Mouse (Mus musculus): ENCODE results near the gene Aes. TPM values are rescaled to one million over a fixed set of nuclear protein-coding genes. Genes with fewer than 3 reads are reported as not detected.

The Aes gene
- total RNA-seq, 1 experiment from 2014 or later, result 983 TPM

DNA sequence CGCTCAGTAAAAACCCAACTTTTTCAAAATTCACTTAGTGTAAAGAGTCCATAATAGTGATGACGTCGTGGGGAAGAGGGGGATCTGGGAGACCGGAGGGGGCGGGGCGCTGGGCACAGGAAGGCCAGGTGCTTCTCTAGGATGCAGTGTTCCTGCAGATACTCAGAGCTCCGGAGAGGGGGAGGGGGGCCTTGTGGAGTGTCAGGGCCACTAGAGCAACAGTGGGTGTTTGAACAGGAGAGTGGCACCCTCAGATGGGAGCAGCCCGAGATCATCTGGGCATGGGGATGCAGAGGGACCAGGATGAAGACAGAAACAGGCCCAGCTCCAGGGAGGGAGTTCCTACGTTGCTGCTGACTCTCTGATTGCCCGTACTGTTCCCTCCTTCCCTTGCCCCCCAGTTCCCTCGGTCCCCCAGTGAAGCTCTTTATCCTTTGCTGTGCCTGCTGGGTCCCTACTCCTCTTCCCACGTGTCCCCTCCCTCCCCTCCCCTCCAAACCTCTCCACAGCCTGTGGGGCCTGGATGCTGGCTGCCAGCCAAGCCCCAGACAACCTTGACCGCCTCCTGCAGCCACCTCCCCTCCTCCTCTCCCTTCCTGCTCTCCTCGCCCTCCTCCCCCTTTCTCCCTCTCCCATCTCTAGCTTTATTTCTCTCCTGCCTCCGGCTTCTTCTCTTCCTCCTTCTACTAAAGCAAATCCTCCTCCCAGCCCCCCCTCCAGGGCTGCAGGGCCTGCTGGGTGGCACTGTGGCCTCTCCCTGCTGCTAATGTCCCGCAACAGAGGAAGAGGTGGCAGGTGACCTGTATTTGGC is 9.3 kb downstream of the Aes start:
- DNase-seq, result peak; percentile 83

DNA sequence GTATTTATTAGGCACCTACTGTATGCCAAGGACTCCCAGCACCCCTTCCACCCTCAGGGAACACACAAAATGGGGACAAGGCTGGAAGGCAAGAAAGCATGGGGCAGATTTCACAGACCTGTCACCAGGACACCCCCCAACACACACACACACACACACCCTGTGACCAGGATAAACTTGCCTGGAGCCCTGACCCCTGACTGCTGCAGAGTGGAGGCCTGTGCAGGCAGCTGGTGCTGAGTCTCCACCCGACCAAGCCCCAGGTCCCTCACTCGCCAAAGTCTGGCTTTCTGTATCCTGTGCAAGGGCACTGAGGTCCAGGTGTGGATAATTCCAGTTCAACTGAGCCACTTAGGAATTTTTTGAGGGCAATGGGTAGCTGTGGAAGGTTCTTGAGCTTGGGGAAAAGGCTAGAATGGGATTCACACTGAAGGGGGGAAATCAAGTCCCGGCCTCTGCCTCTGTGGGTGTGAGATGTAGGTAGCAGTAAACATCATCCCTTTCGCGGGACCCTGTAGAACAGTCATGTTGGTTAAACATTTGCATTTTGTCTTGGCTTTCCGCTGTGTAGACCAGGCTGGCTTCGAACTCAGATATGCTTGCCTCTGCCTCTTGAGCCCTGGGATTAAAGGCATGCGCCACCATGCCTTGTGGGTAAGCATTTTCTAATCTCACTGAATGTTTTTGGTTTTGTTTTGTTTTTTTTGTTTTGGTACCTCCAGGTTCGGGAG is 10.4 kb downstream of the Aes start:
- DNase-seq, result no peak

DNA sequence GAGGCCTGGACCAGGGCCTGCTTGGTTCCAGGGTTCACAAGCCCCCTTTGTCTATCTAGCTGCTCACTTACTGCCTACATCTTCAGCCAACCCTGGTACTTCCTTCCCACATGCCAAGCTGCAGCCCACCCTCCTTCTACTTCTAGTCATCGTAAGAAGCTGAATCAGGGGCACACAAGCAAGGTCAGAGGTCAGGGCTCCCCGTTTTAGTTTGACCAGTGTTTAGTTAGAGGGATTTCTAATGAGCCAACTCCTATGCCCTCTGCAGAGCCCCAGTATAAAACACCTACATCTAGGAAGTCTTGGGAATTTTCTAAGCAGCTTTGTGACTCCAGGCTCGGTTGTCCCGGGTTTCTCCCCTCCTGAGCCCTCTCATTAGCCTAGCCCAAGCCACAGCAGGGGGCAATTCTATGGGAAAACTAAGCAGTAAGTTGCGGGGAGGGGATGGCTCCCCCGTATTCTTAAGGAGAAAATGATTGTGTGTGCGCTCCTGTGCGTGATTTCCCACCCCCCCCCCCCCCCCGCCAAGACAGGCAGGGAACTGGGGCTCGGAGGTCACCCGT is 11.0 kb downstream of the Aes start:
- no peak for DNase-seq

DNA sequence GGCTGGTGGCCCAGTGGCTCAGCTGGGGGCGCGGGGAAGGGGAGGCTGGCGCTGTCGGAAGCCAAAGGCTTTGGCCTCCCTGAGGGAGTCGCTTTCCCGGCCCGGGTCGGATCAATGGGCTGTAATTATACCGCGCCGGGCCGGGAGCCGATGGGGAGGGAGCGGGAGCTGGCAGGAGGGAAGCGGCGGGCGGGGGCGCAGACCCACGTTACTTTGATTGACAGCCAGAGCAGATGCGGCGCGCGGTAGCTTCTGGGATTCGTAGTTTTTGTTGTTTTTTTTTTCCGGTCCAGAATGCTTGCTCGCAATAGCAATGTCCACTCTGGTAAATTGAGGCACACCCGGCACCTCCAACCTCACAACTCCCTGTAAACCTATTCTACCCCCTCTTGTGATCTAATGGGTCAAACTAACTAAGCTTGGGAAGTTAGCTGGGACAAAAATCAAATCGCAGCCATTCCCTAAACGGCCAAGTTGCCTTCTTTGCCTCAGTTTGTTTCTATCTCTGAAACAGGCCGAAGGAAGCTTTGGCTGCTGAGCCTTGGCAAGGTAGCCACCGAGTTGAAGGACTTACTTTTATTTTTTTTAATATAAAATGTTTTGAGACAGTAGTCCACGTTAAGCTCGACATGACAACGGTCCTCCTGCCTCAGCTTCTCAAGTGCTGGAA is 11.7 kb downstream of the Aes start:
- DNase-seq, result peak; percentile 94

DNA sequence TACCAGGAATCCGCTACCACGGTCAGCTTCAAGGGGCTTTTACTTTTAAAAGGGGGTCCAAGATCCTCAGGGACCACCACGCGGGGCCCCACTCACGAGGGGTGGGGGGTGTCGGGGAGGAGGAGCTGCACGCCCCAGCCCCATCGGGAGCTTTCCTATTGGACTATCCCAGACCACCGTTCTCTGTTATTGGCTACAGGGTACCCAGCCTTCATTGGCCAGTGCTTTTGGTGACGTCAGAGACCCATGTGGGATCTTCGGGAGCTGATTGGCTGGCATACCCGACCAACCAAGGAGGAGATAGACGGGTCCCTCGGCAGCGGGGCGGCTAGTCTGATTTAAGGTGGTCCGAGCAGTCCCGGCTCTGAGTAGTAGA is 12.2 kb downstream of the Aes start:
- DNase-seq, result peak; percentile 98

DNA sequence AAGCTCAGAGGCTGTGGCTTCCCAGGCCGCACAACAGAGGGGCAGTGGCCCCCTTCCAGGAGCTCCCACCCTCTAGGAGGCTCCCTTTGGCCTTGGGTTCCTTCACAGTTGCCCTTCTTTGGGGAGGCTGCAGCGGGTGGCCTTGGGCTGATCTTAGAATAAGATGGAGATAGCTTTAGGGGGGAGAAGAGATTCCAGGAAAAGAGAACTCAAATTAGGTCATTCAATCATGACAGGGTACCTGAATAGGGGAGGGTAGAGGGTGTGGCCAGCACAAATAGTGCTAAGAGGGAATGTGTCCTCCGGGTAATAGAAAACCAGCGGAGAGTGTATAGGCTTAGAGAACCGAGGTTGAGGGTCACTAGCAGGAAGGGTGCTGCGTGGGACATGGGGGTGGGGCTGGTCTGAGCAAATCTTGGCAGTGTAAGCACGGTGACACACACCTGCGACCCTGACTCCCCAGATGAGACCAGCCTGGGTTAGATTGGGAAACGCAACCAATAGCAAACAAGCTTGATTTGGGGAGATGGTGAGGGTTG is 12.9 kb downstream of the Aes start:
- DNase-seq, result no peak

DNA sequence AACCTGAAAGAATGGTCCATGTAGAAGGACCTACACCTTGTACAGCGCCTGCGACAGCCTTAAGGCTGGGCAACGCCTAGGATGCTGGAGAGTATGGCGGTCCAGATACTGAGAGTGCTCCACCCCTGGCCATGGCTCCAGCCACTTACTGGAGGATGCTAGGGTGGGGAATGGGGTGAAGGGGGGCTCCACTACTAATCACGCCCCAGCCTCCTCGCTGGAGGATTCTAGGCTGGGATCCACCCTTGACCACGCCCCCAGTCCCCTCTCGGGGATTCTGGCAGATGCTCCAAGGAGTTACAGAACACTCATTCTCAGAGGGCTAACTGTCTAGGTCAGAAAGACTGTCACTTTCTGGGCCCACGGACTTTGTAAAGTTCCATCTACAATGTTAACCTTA is 13.7 kb downstream of the Aes start:
- DNase-seq, result no peak

DNA sequence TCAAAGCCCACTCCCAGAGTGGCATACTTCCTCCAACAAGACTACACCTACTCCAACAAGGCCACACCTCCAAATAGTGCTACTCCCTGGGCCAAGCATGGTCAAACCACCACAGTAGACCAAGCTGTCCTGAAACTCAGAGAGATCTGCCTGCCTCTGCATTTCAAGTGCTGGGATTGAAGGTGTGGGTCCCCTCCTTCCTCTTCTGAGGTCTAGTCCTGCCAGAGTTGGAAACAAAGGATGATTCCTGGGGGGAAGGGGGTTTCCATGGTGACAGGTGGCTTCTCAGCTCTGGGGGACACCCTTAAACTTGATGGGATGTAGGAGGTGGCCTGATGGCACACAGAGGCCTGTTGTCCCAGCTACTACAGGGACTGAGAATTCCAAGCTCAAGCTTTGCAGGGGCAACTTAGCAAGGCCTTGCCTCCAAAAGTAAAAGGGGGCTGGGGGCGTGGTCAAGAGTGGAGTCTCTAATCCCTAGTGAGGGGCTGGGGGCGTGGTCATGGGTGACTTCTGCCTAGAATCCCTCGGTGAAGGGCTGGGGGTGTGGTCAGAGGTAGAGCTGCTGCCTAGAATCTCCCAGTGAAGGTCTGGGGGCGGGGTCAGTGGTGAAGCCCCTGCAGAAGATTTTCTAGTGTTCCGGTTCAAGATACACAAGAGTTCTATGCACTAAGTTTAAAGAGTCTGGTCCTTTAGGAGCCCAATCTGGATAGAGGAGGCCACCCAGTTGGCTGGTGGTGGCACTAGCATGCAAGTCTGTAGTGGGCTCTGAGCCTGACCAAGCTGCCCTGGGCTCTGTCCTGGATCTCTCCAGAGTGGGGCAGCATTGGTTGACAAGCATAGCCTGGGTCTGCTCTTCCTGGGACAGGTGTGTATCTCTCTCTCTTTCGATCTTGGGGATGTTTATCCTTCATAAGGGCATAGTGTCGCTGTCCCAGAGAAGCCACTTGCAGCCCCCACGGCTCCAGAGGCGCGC is 15.1 kb downstream of the Aes start, which contains the start of gene Tle2:
Tle2 (plus strand) TSS at position 481 of the 976 bp plus-strand sequence.
- no peak for DNase-seq

DNA sequence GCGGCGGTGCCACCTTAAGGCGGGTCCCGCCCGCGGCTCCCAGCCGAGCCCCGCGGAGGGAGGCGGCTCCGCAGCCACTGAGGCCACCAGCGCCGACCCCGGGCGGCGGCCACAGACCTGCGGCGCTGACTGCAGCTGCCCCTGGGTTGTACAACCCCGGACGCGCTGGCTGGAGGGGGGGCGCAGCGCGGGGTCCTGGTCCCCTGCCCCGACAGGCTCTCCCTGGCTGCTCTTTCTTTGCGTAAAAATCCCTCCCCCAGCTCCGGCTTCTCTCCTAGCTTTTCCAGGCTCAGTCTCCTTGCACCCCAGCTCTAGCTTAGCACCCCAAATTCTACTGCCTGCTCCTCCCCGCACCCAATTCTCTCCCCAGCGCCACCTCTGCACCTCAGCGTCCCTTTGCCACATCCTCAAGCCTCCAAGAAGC is 15.9 kb downstream of the Aes start:
- DNase-seq, result peak; percentile 70

DNA sequence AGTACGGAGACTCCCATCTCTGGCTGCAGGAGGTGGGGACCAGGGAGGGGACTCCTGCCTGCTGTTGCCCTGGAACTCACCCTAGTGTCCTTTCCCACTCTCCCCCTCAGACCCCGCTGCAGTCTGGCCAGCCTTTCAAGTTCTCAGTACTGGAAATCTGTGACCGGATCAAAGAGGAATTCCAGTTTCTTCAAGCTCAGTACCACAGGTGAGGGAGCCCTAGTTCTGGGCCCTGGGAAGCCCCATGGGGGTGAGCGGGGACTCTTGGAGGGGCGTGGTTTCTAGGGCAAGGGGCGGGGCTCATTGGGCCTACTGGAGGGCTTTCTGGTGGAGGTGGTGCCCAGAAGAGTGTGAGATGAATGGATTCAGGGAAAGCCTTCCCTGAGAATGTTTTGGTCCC is 16.4 kb downstream of the Aes start:
- DNase-seq, result no peak

DNA sequence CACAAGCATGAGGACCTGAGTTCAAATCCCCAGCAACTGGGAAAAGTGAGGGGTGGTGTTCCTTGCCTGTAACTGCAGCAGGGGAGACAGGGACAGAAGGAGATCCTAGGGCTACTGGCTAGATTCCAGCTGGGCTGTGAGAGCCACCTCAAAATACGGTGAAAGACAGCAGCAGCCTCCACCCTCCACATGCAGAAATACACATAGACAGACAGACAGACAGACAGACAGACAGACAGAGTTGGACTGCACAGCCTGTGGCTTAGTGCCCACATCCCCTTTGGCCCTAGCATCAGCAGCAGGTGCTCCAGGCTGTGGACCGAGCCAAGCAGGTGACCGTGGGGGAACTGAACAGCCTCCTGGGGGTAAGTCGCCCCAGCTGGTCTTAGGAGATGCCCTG is 20.7 kb downstream of the Aes start:
- DNase-seq, result no peak

DNA sequence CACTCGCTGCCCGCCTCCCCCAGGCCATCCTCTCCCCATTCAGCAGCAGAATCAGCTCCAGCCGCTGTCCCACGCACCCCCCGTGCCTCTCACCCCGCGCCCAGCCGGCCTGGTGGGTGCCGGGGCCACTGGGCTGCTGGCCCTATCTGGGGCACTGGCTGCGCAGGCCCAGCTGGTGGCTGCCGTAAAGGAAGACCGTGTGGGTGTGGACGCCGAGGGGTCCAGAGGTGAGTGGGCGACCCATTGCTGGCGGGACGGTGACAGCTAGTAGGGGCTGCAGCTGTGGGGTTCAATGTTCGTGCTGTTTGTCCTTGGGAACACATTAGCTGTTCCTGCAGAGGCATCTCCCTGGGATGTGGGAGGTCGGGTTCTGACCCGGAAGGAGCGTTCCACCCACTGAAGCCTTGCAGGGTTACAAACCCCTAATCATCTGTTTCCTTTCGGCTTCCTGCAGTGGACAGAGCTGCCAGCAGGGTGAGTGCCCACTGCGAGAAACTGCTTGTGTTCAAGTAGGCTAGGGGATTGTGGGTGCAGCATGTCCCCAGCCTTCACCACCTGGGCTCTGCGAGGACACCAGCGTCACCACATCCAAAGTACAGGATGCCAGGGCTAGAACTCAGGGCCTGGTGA is 21.3 kb downstream of the Aes start:
- no peak for DNase-seq

DNA sequence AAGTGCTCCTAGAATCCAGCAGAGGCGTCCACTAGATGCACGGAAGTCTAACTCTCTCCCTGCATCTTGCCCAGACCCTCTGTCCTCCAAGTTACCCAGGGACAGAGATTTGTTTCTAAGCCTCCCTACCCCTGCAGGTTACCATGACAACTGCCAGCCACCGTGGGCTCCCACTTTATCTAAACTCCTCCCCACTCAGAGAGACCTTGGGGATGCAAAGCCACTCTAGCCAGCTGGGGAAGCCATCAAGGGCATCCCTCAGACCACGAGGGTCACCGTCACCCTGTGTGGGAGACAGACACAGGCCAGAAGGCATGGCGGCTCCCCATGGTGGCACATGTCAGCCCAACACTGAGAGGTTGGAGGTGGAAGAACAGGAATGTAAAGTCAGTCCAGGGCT is 24.1 kb downstream of the Aes start:
- DNase-seq, result no peak

DNA sequence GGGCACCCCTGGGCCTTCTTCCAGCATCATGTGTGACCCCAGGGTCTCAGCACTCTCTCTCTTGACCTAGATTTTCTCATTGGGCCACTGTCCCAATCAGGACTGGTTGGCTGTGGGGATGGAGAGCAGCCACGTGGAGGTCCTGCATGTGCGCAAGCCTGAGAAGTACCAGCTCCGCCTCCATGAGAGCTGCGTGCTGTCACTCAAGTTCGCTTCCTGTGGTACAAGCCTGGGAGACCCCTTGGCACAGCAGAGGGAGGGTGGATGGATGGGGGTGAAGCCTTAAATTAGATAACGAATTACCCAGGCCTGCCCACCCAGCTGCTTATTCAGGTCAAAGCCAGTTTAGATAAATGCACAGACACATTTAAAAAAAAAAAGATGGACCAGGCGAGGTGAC is 29.5 kb downstream of the Aes start:
- no peak for DNase-seq

DNA sequence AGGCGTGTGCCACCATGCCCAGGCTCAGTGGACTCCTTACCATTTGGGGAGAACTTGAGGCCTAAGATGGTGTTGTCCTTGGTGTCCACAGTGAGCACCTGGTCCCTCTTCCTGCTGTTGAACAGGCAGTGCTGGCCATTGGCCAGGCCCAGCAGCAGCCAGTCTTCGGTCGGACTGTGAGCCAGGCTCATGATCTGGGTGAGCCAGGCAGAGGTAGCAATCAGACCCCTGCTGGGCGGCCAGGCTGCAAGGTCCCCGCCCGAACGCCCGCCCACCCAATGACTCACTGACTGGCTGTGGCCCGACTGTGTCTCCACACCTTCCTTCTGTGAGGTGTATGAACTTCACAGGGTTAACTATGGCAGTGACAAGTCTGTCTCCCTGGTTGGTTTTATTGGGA is 32.6 kb downstream of the Aes start:
- no peak for DNase-seq

DNA sequence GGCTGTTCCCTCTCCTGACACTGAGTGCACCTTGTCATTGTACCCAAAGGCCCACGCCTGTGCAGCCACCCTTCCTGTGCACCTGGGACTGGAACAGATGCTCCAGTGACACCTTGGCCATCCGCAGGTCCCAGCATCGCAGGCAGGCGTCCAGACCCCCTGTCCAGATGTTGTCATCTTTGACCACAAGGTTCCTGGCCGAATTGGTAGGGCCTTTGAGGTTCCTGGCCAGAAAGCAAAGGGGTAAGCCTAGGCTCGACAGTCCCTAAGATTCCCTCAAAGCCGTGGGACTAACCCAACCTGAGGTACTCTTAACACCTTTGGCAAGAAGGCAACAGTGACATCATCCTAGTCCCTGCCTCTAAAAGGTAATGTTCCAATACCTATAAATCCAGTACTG is 33.3 kb downstream of the Aes start:
- no peak for DNase-seq

DNA sequence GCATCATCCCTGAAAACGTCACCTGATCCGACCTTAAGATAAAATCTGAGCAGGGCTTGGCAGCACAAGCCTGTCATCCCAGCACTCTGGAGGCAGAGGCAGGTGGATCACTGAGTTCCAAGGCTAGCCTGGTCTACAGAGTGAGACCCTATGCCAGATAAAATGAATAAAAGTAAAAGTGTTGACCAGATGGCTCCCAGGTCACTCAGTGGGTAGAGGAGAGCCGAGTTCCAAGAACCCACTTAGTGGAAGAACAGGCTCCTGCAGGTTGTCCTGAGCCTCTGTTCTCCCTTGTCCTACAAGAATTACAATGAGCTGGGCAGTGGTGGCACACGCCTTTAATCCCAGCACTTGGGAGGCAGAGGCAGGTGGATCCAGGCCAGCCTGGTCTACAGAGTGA is 33.9 kb downstream of the Aes start:
- DNase-seq, result no peak

DNA sequence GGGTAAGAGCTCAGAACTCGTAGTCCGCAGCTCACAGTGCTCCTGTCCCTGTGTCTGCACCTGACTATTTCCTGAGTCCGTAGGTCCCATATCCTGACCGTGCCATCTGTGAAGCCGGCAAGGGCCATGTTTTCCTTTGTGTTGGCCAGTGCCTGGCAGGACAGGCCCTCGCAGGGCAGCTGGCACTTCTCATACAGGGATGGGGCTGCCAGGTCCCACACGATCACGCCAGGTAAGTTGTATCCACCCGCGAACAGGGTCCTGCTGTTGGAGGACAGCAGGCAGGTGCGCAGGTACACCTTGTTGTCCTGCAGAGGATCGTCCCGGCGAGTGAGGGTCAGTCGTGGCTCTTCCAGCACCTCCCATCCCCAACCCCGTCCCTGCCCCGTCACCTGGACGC is 34.6 kb downstream of the Aes start:
- DNase-seq, result no peak

DNA sequence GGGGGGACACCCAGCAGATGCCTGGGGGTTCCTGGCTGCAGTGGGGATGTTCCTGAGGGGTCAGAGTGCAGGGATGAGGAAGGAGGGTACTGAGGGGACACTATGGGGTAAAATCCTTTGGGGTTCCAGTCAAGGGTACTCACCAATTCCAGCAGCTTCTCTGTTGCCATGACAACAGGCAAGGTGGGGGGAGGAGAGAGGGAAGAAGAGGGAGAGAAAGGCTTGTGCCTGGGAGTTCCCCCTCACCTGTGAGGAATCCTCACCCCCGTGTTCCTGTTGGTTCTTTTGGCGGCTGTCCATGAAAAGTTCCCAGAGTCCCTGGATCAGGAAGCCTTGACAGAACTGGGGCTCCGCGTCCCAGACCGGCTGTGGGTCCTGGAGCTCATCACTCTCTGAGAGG is 36.3 kb downstream of the Aes start:
- no peak for DNase-seq

DNA sequence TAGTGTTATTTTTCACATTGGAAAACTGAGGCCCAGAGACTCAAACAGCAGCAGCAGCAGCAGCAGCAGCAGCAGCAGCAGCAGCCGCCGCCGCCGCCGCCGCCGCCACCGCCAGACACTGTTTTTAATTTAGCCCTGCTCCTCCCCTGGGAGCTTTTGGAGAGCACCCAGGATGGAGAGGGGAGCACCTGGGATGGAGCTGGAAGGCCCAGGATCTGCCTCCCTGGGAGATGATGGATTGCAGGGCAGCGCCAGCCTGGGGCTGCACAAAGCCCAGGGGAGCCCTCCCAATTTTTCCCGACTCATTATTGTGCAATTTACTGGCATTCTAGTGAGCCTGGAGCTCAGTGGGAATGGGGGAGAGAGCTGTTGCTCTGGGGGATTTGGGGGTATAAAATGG is 37.3 kb downstream of the Aes start:
- DNase-seq, result no peak

Measured in adrenal gland, postnatal 25 days (tissue).